Mouse (Mus musculus) ES-E14 (cell line): Measurements from ENCODE around the gene Nme7. TPM values are rescaled to one million over a fixed set of nuclear protein-coding genes. Genes with fewer than 3 reads are reported as not detected.

Experiments used
- DNase-seq: peaks from one replicate; pipeline ENCODE4 v3.0.0-alpha.2; 2013; ENCODE audit warnings: low read depth, low spot score
- H3K27ac ChIP-seq: 2 replicates; pipeline ENCODE4 v1.5.1; 2012; ENCODE audit warnings: low read depth, mild to moderate bottlenecking, low read length, moderate library complexity, mixed read lengths; ENCODE audit not compliant: poor library complexity, insufficient read depth, severe bottlenecking
- H3K36me3 ChIP-seq: 2 replicates; pipeline ENCODE4 v1.6.1; 2012; ENCODE audit warnings: mild to moderate bottlenecking, low read length, moderate library complexity, mixed read lengths; ENCODE audit not compliant: control insufficient read depth, poor library complexity, insufficient read depth, severe bottlenecking
- H3K4me1 ChIP-seq, 2 experiments: fragments of 150-350 bp in 1 of 2; sonication (generic) in 1 of 2; 2 replicates each; pipeline ENCODE4 v1.6.1; 2012; ENCODE audit warnings: low read length in 2 of 2, mild to moderate bottlenecking in 1 of 2, mixed read lengths in 1 of 2; ENCODE audit not compliant: control insufficient read depth in 2 of 2, insufficient read depth in 2 of 2, poor library complexity in 1 of 2
- H3K4me3 ChIP-seq, 2 experiments: fragments of 150-350 bp in 1 of 2; sonication (generic) in 1 of 2; 2 replicates each; pipeline ENCODE4 v1.5.1; 2012; ENCODE audit warnings: low read length in 2 of 2, low read depth in 1 of 2, mild to moderate bottlenecking in 1 of 2, mixed read lengths in 1 of 2; ENCODE audit not compliant: insufficient read depth in 1 of 2, poor library complexity in 1 of 2, severe bottlenecking in 1 of 2
- H3K9ac ChIP-seq: 2 replicates; pipeline ENCODE4 v1.6.1; 2012; ENCODE audit warnings: low read depth, mild to moderate bottlenecking, low read length, mixed read lengths; ENCODE audit not compliant: poor library complexity, insufficient read depth, severe bottlenecking
- H3K9me3 ChIP-seq: fragments of 150-350 bp; sonication (generic); 2 replicates; pipeline ENCODE4 v1.6.1; 2012; ENCODE audit warnings: low read depth, mild to moderate bottlenecking, low read length; ENCODE audit not compliant: control insufficient read depth, insufficient read depth
- CHD2 ChIP-seq: IDR thresholded peaks from 2 replicates; pipeline ENCODE4 v1.6.1; 2014; ENCODE audit warnings: mild to moderate bottlenecking, low read depth, low read length, inconsistent platforms
- HCFC1 ChIP-seq: IDR thresholded peaks from 2 replicates; pipeline ENCODE4 v1.6.1; 2012; ENCODE audit warnings: low read length, inconsistent platforms, borderline replicate concordance; ENCODE audit not compliant: insufficient read depth
- MAFK ChIP-seq: IDR thresholded peaks from 2 replicates; pipeline ENCODE4 v1.6.1; 2014; ENCODE audit warnings: mild to moderate bottlenecking, low read depth, low read length, inconsistent platforms; ENCODE audit not compliant: insufficient read depth
- ZC3H11A ChIP-seq: IDR thresholded peaks from 2 replicates; pipeline ENCODE4 v1.6.1; 2012; ENCODE audit warnings: low read depth, mild to moderate bottlenecking, inconsistent platforms, low read length, borderline replicate concordance
- ZNF384 ChIP-seq: IDR thresholded peaks from 2 replicates; pipeline ENCODE4 v1.6.1; 2012; ENCODE audit warnings: low read depth, low read length, inconsistent platforms
- in situ Hi-C, 2 experiments: fragments of 600-800 bp; cut with MboI; formaldehyde crosslinking; loops; one replicate each; pipeline ENCODE4 v1.15.1; 2025; ENCODE audit warnings: low sequenced_read_pairs in 2 of 2, inconsistent platforms in 1 of 2; ENCODE audit not compliant: unreplicated experiment in 2 of 2
- total RNA-seq: library from RNA; depleted of rRNA; stranded (reverse); fragments of 300-350 nt; gene quantifications from 2 replicates; pipeline ENCODE4 v1.2.3, GENCODE M21; 2012

Gene Nme7
- total RNA-seq, 1 experiment, result 32.8 TPM

GRCm38 (mm10) chr1:164432649-164433048 is 128.7 kb downstream of the Nme7 start:
- no peak for TF ChIP-seq ZNF384
- TF ChIP-seq HCFC1, result no peak
- TF ChIP-seq MAFK, result no peak
- no peak for TF ChIP-seq ZC3H11A
- TF ChIP-seq CHD2, result no peak
- Histone ChIP-seq H3K27ac (no peak overlapping the region), H3K36me3 (peaks cover 11% of the 10 kb centered on the region), H3K4me3 (no peak overlapping the region), H3K9ac (no peak overlapping the region), H3K4me1 (no peaks in the 10 kb centered on the region), H3K9me3 (no peaks in the 10 kb centered on the region)
- in situ Hi-C loops, result no loop called here
- DNase-seq, result no peak

- H3K9me3 ChIP-seq, result no peaks in the 10 kb centered on the region
- no peak for DNase-seq
- H3K9ac ChIP-seq, result no peak overlapping the region
- peaks cover 19% of the 10 kb centered on the region for H3K36me3 ChIP-seq
- H3K27ac ChIP-seq, result no peak overlapping the region
- no peak overlapping the region for H3K4me3 ChIP-seq
- no peaks in the 10 kb centered on the region for H3K4me1 ChIP-seq
- in situ Hi-C loops, result no loop called here
- TF ChIP-seq CHD2 (no peak), ZNF384 (no peak), ZC3H11A (no peak)
These were observed 130.1 kb downstream of the Nme7 start for GRCm38 (mm10) chr1:164434049-164434448.

- no peak for TF ChIP-seq CHD2
- TF ChIP-seq MAFK, result no peak
- TF ChIP-seq HCFC1, result no peak
- TF ChIP-seq ZC3H11A, result no peak
- no peak for TF ChIP-seq ZNF384
- Histone ChIP-seq H3K9me3 (no peaks in the 10 kb centered on the region), H3K4me3 (no peak overlapping the region), H3K36me3 (peaks cover 43% of the 10 kb centered on the region), H3K9ac (no peak overlapping the region), H3K4me1 (peaks cover 0 to 2% of the 10 kb centered on the region in 2 experiments; a peak in 1 of 4 replicates), H3K27ac (no peak overlapping the region)
- in situ Hi-C loops, result no loop called here
- no peak for DNase-seq
These were observed 132.8 kb downstream of the Nme7 start for GRCm38 (mm10) chr1:164436749-164437148.

- no peak for TF ChIP-seq CHD2
- TF ChIP-seq HCFC1, result no peak
- no peak for TF ChIP-seq MAFK
- TF ChIP-seq ZC3H11A, result no peak
- TF ChIP-seq ZNF384, result no peak
- Histone ChIP-seq H3K36me3 (peaks cover 64% of the 10 kb centered on the region), H3K4me1 (peaks cover 0 to 2% of the 10 kb centered on the region in 2 experiments; a peak in 1 of 4 replicates), H3K9ac (no peak overlapping the region), H3K27ac (no peak overlapping the region), H3K9me3 (no peaks in the 10 kb centered on the region), H3K4me3 (no peak overlapping the region)
- in situ Hi-C loops, result no loop called here
- no peak for DNase-seq
These were observed 136.3 kb downstream of the Nme7 start for GRCm38 (mm10) chr1:164440230-164440629.

- DNase-seq, result no peak
- Histone ChIP-seq H3K36me3 (peaks cover 67% of the 10 kb centered on the region), H3K27ac (no peak overlapping the region), H3K4me1 (peaks cover 2% of the 10 kb centered on the region in 2 experiments; a peak in 1 of 4 replicates), H3K9me3 (no peaks in the 10 kb centered on the region), H3K4me3 (no peak overlapping the region), H3K9ac (no peak overlapping the region)
- in situ Hi-C loops, result no loop called here
- TF ChIP-seq HCFC1 (no peak), CHD2 (no peak), ZC3H11A (no peak)
These were observed 136.9 kb downstream of the Nme7 start for GRCm38 (mm10) chr1:164440708-164441407.
